Mouse (Mus musculus): ENCODE results near the gene Hsd17b12. TPM values are rescaled to one million over a fixed set of nuclear protein-coding genes. Genes with fewer than 3 reads are reported as not detected.
A peak's percentile ranks its signal among the peaks of the same experiment; 100 is the strongest.

Gene Hsd17b12
- polyA plus RNA-seq, 1 experiment from 2014 or later: 123 TPM

- peaks cover 78% of the 10 kb centered on the region for H3K36me3 ChIP-seq
- no peaks in the 10 kb centered on the region for H3K4me1 ChIP-seq
- 0 out of 2 replicates have a peak overlapping the region, but pooled peaks have one; percentile 22 for H3K27ac ChIP-seq (replicated peaks)
- H3K9me3 ChIP-seq (replicated peaks): no peaks in the 10 kb centered on the region
- H3K9ac ChIP-seq: no peak overlapping the region
- WGBS: 82% methylated on average over 6 of the region's 6 CpGs
- no peaks in the 10 kb centered on the region for H3K27me3 ChIP-seq
- no peak overlapping the region for H3K4me3 ChIP-seq (replicated peaks)
- no peak for ATAC-seq (ENCODE audit: insufficient number of reproducible peaks, low FRiP score, low TSS enrichment, low read depth)
- no peak overlapping the region for H3K4me2 ChIP-seq (replicated peaks)
Observed at GRCm38 (mm10) chr2:94001411-94001810, 156.4 kb downstream of the Hsd17b12 start.

GRCm38 (mm10) chr2:93996254-93996653 is 161.5 kb downstream of the Hsd17b12 start, which contains the start of gene Gm27027:
Gene Gm27027, minus strand, starts transcription at chr2:93996354.
- WGBS: 94% methylated on average over 6 of the region's 6 CpGs
- Histone ChIP-seq H3K36me3 (peaks cover 82% of the 10 kb centered on the region), H3K9me3 (replicated peaks) (no peaks in the 10 kb centered on the region)

GRCm38 (mm10) chr2:93992810-93993209 is 165.0 kb downstream of the Hsd17b12 start:
- H3K9ac ChIP-seq: no peak overlapping the region
- H3K4me3 ChIP-seq (replicated peaks): no peak overlapping the region
- ATAC-seq (ENCODE audit: insufficient number of reproducible peaks, low FRiP score, low TSS enrichment, low read depth): no peak
- no peaks in the 10 kb centered on the region for H3K9me3 ChIP-seq (replicated peaks)
- H3K4me1 ChIP-seq: no peaks in the 10 kb centered on the region
- no peak overlapping the region for H3K27ac ChIP-seq (replicated peaks)
- WGBS: 65% methylated on average over 3 of the region's 3 CpGs
- no peak overlapping the region for H3K4me2 ChIP-seq (replicated peaks)
- peaks cover 92% of the 10 kb centered on the region for H3K36me3 ChIP-seq
- no peaks in the 10 kb centered on the region for H3K27me3 ChIP-seq

More at GRCm38 (mm10) chr2:93996254-93996653, 161.5 kb downstream of the Hsd17b12 start, which contains the start of gene Gm27027:
- H3K4me3 ChIP-seq (replicated peaks): no peak within 1 kb of the TSS
- H3K4me2 ChIP-seq (replicated peaks): no peak within 1 kb of the TSS
- no peak for ATAC-seq (ENCODE audit: insufficient number of reproducible peaks, low FRiP score, low TSS enrichment, low read depth)
- H3K4me1 ChIP-seq: no peaks in the 10 kb centered on the region
- no peak within 1 kb of the TSS for H3K27ac ChIP-seq (replicated peaks)
- no peaks in the 10 kb centered on the region for H3K27me3 ChIP-seq
- no peak within 1 kb of the TSS for H3K9ac ChIP-seq

- Histone ChIP-seq H3K36me3 (peaks cover 92% of the 10 kb centered on the region), H3K9ac (no peak overlapping the region), H3K27me3 (no peaks in the 10 kb centered on the region), H3K27ac (replicated peaks) (no peak overlapping the region), H3K4me1 (no peaks in the 10 kb centered on the region), H3K9me3 (replicated peaks) (no peaks in the 10 kb centered on the region), H3K4me2 (replicated peaks) (no peak overlapping the region), H3K4me3 (replicated peaks) (no peak overlapping the region)
- 33% methylated on average over 5 of the region's 5 CpGs for WGBS
- no peak for ATAC-seq (ENCODE audit: insufficient number of reproducible peaks, low FRiP score, low TSS enrichment, low read depth)
Observed at GRCm38 (mm10) chr2:93992259-93992658, 165.5 kb downstream of the Hsd17b12 start.

- Histone ChIP-seq H3K9ac (no peak overlapping the region), H3K4me2 (replicated peaks) (no peak overlapping the region), H3K27ac (replicated peaks) (no peak overlapping the region), H3K4me1 (no peaks in the 10 kb centered on the region), H3K36me3 (peaks cover 94% of the 10 kb centered on the region), H3K9me3 (replicated peaks) (no peaks in the 10 kb centered on the region), H3K4me3 (replicated peaks) (no peak overlapping the region), H3K27me3 (no peaks in the 10 kb centered on the region)
- ATAC-seq (ENCODE audit: insufficient number of reproducible peaks, low FRiP score, low TSS enrichment, low read depth): no peak
- WGBS: 73% methylated on average over 3 of the region's 3 CpGs
Observed at GRCm38 (mm10) chr2:93991336-93991735, 166.4 kb downstream of the Hsd17b12 start.

- Histone ChIP-seq H3K36me3 (peaks cover 74% of the 10 kb centered on the region), H3K9ac (no peak overlapping the region), H3K4me3 (replicated peaks) (no peak overlapping the region), H3K27ac (replicated peaks) (no peak overlapping the region), H3K4me2 (replicated peaks) (no peak overlapping the region), H3K9me3 (replicated peaks) (no peaks in the 10 kb centered on the region), H3K27me3 (no peaks in the 10 kb centered on the region), H3K4me1 (no peaks in the 10 kb centered on the region)
- WGBS: 81% methylated on average over 2 of the region's 2 CpGs
- no peak for ATAC-seq (ENCODE audit: insufficient number of reproducible peaks, low FRiP score, low TSS enrichment, low read depth)
Observed at GRCm38 (mm10) chr2:93988440-93988839, 169.3 kb downstream of the Hsd17b12 start.

Small RNA genes within 50 kb of the gene (microRNA-seq; reads per million reads assigned to microRNA genes)
- not detected for gene Gm23630 (ENCODE audit: borderline number of aligned reads)

Other genes with a start within 250 kb of the Hsd17b12 start
- gene Gm13889, start 200.8 kb downstream of the Hsd17b12 start, polyA plus RNA-seq (2015; fragmentation: Nextera tagmentation; extraction: Ambion mirVana): 6.0 and 6.2 TPM in 2 replicates
- not detected in 2 replicates for gene Gm27027, start 161.6 kb downstream of the Hsd17b12 start, polyA plus RNA-seq (2015; fragmentation: Nextera tagmentation; extraction: Ambion mirVana)
- 65.1 and 69.1 TPM in 2 replicates for gene Alkbh3, start 147.2 kb downstream of the Hsd17b12 start, polyA plus RNA-seq (2015; fragmentation: Nextera tagmentation; extraction: Ambion mirVana)
- 17.6 and 18.9 TPM in 2 replicates for gene Ttc17, start 248.7 kb upstream of the Hsd17b12 start, polyA plus RNA-seq (2015; fragmentation: Nextera tagmentation; extraction: Ambion mirVana)